Mouse (Mus musculus) ovary, postnatal 36 days (tissue): ENCODE data around the gene Adamtsl1.
A peak's percentile ranks its signal among the peaks of the same experiment; 100 is the strongest.

ENCODE experiments used
- DNase-seq: peaks from one replicate; pipeline ENCODE4 v3.0.0; 2022; ENCODE audit warnings: low spot score, mixed read lengths

Gene Adamtsl1

DNA sequence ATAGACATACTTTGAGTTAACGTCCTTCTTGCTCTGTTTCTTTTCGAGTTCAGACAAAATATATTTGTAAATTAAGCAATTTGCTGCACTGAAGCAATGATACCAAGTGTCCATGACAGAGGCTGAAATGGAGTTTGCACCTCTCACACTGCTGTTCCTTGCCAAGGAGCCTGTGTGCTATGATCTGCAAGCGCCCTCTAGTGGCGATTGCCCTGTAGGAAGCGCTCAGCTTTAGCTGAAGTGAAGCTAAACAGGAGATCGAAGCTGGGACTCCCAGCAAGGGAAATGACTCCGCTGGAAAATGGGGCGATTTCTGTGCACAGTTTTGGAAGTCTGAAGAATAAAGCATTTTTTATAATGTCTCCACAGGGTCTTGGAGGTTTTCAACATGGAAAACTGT, 287.8 kb downstream of the Adamtsl1 start:
- DNase-seq = peak; percentile 65

DNA sequence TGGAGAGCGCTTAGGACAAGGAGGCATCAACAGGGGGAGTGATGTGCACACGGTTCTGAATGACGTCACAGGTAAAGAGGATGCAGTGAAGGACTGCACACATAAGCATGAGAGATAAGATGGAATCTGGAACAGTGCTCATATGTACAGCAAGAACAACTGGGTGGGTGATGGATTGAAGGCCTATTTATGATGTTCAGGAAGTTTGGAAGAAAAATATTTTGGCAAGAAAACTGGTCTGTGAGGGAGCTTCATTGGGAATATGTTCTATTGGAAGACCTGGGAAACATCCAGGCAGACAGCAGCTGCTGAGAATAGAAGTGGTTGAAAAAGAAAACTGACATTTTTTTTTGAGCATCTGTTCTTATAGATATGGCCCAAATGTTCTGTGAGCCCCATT, 300.4 kb downstream of the Adamtsl1 start:
- DNase-seq = no peak

DNA sequence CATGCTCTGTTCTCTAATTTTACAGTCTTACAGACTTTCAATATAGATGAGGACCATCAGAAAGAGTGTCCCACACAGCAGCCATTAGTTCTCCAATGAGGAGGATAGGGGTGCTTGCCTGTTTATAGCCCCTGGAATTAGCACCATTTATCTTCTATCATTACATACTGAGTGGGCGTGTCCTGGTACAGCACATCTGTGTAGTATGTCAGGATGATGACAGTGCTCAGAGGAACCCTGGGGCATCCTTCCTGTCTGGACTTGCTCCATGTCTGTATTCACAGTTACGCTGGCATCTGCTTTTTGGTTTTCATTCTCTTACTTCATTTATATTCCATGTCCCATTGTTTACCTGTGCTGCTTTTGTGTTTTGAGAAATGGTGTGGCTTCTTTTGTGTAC, 304.5 kb downstream of the Adamtsl1 start:
- DNase-seq = no peak

GRCm38 (mm10) chr4:85819169-85819568, 305.2 kb downstream of the Adamtsl1 start:
- no peak for DNase-seq

DNA sequence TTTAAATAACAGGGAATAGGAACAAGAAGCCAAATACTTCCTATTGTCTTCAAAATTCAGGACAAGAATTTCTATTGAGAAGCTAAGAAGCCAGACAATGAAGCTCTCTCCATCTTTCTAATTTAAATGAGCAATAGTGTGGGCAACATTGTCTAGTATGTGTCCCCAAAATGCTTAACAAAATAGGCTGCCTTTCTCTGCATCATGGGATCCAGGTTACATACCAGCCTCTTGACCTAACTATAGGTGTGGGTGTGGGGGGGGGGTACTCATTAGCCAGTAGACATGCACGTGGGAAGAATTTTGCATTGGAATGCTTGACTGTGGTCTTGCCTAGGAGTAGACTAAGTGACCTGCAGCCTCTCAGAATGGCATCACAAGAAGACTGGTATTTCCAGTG, 305.9 kb downstream of the Adamtsl1 start:
- no peak for DNase-seq

DNA sequence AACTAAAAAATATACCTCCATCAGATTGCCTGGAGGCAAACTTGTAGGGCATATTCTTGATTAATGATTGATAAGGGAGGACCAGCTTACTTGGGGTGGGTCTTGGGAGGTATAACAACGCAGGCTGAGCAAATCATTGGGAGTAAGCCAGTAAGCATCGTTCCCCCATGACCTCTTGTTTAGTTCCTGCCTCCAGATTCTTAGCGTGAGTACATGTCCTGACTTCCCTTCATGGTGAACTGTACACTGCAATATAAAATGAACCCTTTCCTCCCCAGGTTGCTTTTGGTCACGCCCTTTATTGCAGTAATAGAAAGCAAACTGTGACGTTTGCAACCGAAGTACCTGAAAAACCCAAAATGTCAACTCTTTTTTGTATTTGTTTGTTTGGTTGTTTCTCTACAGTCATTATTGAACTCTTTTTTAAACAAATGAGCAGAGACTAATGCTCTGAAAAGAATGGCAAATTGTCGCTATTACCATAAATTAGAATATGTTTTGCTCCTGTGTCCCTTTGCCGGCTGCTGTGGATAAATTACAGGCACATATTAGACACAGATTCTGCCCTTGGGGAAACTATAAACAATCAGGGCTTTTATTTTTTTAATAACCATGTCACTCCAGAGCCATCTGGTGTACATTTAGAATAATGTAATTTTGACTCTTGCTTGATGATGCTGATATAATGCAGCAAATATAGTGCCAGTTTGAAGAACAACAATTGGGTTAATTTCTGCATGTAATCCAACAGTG, 310.2 kb downstream of the Adamtsl1 start:
- DNase-seq = no peak

GRCm38 (mm10) chr4:85824705-85825085, 310.7 kb downstream of the Adamtsl1 start:
- DNase-seq = no peak

DNA sequence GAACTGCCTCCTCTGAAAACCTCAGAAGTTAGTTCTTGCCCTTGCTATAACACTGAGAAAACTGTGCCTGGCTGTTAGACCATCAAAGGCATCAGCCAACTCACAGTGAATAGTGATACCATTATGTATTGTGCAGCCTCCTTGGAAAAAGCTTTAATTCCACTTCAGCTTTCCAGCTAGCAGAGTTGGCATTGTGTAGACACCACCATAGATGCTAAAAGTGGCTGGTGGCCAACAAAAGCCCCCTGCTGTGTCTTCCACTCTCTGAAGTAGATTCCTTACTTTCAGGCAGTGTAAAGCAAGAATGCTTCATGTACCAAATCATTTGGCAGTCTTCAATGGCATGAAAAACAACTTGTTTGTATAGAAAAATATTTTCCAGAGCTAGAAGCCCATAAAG, 323.1 kb downstream of the Adamtsl1 start:
- DNase-seq = no peak

DNA sequence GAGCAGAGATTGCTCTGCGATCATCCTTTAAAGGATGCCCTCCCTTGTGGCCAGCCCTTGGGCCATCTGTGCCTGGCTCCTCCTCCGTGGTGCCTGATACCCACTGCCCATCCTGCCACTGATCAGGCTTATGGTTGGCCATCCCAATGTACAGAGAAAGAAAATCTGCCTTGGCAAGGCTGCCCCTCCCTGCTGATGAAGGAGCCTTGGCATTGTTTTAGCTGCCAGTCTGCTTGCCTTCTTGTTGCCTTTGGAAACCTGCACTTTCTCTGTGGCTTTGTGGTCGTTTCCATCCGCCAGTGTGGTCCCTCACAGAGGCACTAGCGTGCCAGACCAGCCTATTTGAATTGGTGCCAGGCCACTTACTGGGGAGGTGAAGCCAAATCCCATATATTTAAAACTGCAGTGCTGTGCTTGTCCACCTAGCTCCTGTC, 323.6 kb downstream of the Adamtsl1 start:
- DNase-seq = no peak

DNA sequence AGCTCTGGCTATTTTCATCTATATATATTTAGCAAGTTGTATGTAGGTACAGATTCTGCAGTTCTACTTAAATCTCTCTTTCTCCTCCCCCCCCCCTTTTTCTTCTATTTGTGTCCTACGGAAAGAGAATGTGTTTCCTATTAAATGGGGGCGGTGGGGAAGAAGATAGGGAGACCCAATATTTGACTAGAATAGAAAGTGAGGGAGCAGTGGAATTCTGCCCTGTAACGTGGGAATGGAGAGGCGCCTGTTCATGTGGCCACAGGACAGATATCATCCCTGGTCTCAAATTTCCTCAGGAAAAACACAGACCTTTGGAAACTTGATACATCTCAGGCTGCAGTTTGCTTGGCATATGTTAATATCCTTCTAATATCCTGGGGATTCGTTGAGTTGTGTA, 324.1 kb downstream of the Adamtsl1 start:
- DNase-seq = no peak

DNA sequence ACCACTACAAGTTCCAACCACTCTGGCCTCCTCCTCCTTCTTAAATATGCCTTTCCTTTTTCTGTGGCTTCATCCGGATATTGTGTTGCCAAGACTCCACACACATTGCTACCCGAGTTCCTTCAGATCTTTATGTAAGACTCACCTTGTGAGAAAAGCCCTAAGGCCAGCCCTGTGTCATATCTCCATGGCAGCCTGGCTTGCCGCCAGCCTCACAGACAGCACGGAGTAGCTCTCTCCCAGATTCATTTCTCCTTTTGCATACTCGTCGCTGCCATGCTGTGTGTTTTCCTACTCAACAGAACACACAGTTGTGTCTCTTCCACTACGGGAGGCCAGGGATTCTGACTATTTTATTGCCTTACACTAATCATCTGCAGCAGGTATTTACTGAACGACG, 328.1 kb downstream of the Adamtsl1 start:
- peak; percentile 8 for DNase-seq

DNA sequence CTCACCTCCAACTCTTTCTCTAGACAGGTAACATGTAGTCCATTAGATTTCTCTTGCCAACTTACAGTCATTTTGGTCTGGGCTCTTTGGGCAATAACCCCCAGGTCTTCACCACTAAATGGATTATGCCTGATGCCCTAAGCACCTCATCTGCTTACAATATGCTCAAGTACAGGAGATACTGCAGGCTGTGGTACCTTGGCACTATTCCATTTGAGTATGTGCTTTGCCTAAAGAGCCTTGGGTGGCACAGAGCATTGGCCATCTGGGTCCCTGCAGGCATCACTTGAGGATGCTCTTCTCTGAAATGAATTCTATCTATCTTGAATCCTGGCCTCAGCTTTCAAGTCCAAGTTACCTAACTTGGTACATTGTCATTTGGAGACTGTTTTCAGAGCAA, 330.4 kb downstream of the Adamtsl1 start:
- no peak for DNase-seq

DNA sequence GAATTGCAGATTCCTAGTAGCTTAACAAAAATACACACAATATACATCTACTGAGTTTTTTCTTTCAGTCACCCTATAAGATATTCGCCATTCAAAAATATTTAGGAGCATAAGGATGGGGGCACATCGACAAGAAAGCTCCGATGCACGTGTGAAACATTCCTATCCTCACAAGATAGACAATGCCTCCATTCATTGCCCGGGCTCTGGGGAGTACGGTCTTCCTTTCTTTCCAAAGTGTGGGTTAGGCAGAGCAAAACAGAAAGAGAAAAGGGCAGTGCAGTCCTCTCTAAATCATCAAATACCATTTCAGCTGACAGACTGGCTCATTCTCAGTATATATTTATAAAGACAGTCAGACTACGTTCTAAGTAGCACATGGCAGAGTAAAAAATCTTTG, 332.0 kb downstream of the Adamtsl1 start:
- DNase-seq = no peak

DNA sequence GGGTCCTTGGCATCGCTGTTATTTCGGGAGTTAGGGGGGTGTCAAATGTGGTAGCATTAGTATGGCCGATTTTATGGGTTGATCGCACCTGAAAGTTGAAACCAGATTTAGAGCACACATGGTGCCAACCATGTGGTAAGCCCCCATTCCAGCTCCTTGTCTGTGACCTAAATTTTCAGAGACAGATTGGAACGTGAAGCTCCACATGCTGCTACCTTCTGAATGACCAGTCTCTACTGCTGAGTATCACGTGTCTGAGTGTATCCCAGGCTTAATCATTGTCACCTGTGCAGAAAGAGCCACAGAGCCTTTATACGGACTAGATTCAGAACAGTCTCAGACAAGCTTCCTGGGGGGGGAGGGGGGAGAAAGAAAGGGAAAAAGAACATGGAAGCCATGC, 339.4 kb downstream of the Adamtsl1 start:
- no peak for DNase-seq

- no peak for DNase-seq
Observed at GRCm38 (mm10) chr4:85854507-85854906, 340.5 kb downstream of the Adamtsl1 start.

DNA sequence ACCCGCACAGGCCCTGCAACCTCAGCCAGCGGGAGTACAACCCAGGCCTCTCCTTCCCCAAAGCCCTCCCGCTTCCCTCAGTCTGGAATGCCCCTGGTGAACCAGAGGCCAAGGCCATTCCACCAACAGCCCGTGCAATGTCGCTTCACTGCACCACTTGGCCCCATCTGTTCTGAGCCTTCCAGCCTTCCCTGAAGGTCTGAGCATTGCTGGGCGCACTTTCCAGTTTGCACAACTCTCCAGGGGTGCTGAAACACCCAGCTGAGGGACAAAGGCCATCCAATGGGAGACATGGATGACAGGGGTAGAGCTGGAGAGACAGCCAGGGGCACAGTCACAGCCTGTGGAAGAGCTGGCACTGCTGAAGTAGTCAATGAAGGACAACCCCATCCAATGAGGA, 365.4 kb downstream of the Adamtsl1 start:
- DNase-seq = no peak

GRCm38 (mm10) chr4:85881318-85881717, 367.3 kb downstream of the Adamtsl1 start:
- no peak for DNase-seq

GRCm38 (mm10) chr4:85884031-85884430, 370.1 kb downstream of the Adamtsl1 start:
- peak; percentile 3 for DNase-seq

GRCm38 (mm10) chr4:85889877-85890598, 376.1 kb downstream of the Adamtsl1 start:
- no peak for DNase-seq

GRCm38 (mm10) chr4:85901316-85901715, 387.3 kb downstream of the Adamtsl1 start:
- DNase-seq = peak; percentile 42

DNA sequence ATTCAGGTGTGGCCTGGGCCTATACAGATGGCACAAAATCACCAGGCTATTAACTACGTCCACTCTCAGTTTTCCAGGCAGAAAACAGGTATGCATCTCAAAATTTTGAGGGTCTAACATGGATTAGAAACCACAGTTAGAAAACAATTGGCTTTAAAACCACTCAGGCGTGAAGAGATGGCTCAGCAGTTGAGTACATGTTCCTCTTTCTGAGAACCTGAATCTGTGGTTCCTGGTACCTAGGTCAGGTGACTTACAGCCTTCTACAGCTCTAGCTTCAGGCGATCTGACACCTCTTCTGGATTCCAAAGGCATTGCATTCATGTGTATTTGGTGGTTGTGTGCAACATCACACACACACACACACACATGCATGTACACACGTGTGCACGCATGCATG, 390.2 kb downstream of the Adamtsl1 start:
- no peak for DNase-seq

- DNase-seq = peak; percentile 28
Observed at GRCm38 (mm10) chr4:85916034-85916433, 402.1 kb downstream of the Adamtsl1 start.

DNA sequence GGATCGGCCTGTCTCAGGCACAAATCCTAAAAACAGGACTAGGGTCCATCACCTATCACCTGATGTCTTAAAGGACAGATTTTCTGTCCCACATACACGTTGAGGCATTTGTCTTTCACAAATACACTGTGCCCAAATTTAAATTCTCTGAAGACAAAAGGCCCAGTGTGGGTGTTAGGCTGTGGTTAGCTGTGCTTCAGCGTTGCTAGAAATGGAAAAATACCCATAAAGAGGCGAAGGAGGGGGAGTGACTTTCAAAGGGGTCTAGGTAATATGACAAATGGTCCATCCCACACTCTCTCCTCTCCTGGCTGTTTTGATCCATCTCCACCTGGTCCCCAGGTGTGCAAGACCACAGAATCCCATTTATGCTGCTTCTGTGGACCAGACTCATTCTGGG, 404.4 kb downstream of the Adamtsl1 start:
- DNase-seq = no peak

DNA sequence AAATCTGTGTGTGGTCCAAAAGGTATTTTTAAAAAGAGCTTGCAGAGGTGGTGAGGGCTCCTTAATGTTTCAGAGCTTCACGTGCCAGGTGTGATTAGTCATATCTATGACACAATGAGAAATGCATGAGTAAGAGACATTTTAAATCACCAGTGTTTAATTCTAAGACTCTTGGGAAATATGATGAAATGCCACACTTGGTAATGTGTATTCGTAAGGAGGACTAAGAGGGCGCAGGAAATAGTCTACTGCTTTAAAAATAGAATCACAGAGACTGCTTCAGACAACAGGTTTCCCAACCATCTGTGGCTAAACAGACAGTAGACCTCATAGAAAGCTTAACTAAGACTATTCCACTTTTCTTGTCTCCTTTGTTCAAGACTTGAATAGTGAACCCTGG, 406.5 kb downstream of the Adamtsl1 start:
- no peak for DNase-seq
